Mouse (Mus musculus): ENCODE data around the gene Acap1. TPM values are rescaled to one million over a fixed set of nuclear protein-coding genes. Genes with fewer than 3 reads are reported as not detected.

The Acap1 gene
- 0.93 and 1.7 TPM in 2 replicates for polyA plus RNA-seq (2016; fragmentation: Nextera tagmentation; extraction: Ambion mirVana)

DNA sequence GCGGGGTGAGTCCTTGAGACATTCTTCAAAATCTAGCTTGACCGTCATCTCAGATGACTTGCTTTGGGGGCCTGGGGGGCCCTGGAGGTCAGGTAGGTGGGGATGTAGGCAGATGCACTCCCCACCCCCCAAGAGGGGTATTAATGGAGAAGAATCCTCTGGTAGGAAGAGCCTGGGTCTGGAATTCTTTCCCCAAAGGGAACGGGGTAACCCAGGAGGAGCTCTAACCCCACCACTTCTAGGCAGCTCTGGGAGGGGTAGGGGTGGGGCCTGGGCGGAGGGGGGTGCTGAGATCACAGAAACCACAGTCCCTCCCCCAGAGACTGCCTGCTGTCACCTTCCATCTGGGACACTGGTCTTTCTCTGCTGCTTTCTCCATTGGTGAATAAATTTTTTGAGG, at the start of gene Acap1:
Acap1 (minus strand) TSS at position 249 of the 400 bp plus-strand sequence.
- H3K36me3 ChIP-seq: peaks cover 14% of the 10 kb centered on the region
- 75% methylated on average over 4 of the region's 4 CpGs for WGBS
- H3K27me3 ChIP-seq (ENCODE audit: low read depth, poor library complexity, severe bottlenecking): no peaks in the 10 kb centered on the region
- no peak within 1 kb of the TSS for H3K4me3 ChIP-seq
- peaks cover 36% of the 10 kb centered on the region for H3K4me1 ChIP-seq
- H3K27ac ChIP-seq: peak within 1 kb of the TSS; percentile 2; the same call in 1 of the 2 replicates
- DNase-seq (ENCODE audit: low spot score): no peak
- H3K9me3 ChIP-seq (replicated peaks): no peaks in the 10 kb centered on the region

DNA sequence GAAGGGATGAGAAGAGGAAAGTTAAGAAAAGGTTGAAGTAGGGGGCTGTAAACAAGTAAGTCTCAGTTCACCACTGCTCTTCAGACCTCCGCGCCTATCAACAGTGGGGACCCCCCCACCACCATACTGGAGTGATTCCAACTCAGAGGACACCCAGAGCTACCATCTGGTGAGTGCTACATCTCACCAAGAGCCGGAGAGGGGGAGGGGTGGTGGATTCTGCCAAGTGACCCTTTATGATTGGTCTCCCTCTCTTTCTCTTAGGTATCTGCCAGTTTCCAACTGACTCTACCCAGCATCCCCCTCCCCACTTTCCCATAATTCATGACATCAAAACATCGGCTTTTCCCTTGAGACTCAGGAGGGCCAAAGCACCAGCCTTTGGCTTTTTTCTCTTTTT, 45.6 kb upstream of the Acap1 start:
- Histone ChIP-seq H3K27ac (no peak overlapping the region), H3K27me3 (ENCODE audit: low read depth, poor library complexity, severe bottlenecking) (peaks cover 46% of the 10 kb centered on the region), H3K36me3 (peaks cover 55% of the 10 kb centered on the region), H3K4me1 (peaks cover 43% of the 10 kb centered on the region), H3K9me3 (replicated peaks) (no peaks in the 10 kb centered on the region), H3K4me3 (no peak overlapping the region)
- DNase-seq (ENCODE audit: low spot score): no peak
- WGBS: 75% methylated on average over 4 of the region's 4 CpGs

DNA sequence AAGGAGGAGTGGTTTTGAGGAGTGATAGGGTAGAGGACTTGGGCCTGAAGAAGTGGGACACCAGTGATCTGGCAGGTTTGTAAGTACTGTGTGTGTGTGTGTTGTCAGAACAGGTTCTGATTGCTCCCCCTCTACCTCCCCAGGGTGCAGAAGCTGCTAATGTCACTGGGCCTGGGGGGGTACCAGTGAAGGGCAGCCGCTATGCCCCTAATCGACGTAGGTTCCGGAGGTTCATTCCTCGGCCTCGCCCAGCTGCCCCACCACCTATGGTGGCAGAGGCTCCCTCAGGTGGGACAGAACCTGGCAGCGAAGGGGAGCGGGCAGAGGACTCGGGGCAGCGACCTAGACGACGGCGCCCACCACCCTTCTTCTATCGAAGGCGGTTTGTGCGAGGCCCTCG, 44.4 kb upstream of the Acap1 start:
- H3K4me1 ChIP-seq: peaks cover 52% of the 10 kb centered on the region
- H3K9me3 ChIP-seq (replicated peaks): no peaks in the 10 kb centered on the region
- peaks cover 56% of the 10 kb centered on the region for H3K27me3 ChIP-seq (ENCODE audit: low read depth, poor library complexity, severe bottlenecking)
- H3K4me3 ChIP-seq: no peak overlapping the region
- WGBS: 93% methylated on average over 17 of the region's 17 CpGs
- H3K27ac ChIP-seq: no peak overlapping the region
- no peak for DNase-seq (ENCODE audit: low spot score)
- H3K36me3 ChIP-seq: peaks cover 43% of the 10 kb centered on the region

DNA sequence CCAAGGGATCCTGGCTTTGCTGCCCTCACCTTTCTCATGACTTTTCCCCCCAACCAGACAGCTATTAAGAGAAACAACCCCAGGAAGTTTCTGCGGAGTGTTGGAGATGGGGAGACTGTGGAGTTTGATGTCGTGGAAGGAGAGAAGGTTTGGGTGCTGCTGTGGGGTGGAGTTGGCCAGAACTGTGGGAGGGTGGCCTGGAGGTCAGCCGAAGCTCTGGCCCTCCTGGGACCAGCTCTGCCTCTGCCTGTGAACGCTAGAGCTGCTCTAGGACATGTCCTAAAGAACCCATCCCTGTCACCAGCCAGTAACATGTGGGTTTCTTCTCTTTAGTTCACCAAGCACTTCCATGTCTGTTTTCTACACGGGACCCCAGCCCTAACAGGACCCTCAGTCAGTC, 43.8 kb upstream of the Acap1 start:
- H3K9me3 ChIP-seq (replicated peaks): no peaks in the 10 kb centered on the region
- H3K4me3 ChIP-seq: no peak overlapping the region
- H3K27ac ChIP-seq: no peak overlapping the region
- WGBS: 71% methylated on average over 5 of the region's 5 CpGs
- peaks cover 58% of the 10 kb centered on the region for H3K4me1 ChIP-seq
- no peak for DNase-seq (ENCODE audit: low spot score)
- peaks cover 58% of the 10 kb centered on the region for H3K27me3 ChIP-seq (ENCODE audit: low read depth, poor library complexity, severe bottlenecking)
- peaks cover 37% of the 10 kb centered on the region for H3K36me3 ChIP-seq

DNA sequence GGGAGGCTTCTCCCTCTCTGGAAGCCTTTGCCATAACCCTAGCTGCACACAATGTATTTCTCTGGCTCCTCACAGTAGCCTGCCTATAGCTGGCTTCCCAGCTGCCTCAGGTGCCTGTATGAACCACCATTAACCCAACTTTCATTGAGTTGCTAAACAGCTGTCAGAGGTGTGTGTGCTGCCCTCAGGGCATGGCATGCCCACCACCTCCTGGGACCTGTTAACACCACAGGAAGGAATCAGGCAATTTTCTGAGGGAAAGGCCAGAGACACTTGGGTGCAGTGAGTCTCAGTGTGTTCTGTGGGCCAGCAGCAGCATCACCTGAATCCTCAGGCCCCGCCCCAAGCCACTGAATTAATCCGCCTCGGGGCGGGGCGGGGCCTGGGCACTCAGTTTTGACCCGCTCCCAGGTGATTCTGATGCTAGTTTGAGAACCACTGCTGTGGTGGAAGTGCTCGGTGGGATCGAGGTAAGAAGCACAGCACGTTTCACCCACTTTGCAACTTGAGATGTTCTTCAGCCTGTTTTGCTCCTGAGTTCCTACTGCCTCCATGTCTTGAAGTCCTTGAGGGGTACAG, 43.2 kb upstream of the Acap1 start:
- Histone ChIP-seq H3K27me3 (ENCODE audit: low read depth, poor library complexity, severe bottlenecking) (peaks cover 58% of the 10 kb centered on the region), H3K4me1 (peaks cover 61% of the 10 kb centered on the region), H3K4me3 (0 out of 2 replicates have a peak overlapping the region, but pooled peaks have one; percentile 6), H3K27ac (no peak overlapping the region), H3K9me3 (replicated peaks) (no peaks in the 10 kb centered on the region), H3K36me3 (peaks cover 30% of the 10 kb centered on the region)
- 25% methylated on average over 9 of the region's 9 CpGs for WGBS
- DNase-seq (ENCODE audit: low spot score): no peak

DNA sequence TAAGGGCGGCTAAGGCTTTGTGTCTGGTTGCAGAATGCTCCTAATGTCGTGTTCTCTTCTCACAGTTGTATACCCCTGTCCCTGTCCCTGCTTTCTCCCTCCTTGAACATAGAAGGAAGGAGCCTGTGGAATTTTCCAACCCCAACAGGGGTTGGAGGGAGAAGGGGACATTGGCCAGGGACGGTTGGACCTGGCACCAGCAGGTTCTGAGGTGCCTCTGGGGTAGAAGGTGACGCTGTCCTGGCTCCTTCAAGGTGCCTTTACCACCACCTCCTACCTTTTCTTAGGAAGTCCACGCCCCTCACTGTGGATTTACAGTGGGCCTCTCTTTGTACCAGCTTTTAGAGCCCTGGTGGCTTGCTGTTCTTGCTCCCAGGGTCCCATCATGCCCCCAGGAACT, 42.5 kb upstream of the Acap1 start:
- peak overlapping the region; percentile 77; the same call in 1 of the 2 replicates for H3K4me3 ChIP-seq
- H3K9me3 ChIP-seq (replicated peaks): no peaks in the 10 kb centered on the region
- DNase-seq (ENCODE audit: low spot score): no peak
- peaks cover 61% of the 10 kb centered on the region for H3K4me1 ChIP-seq
- peaks cover 58% of the 10 kb centered on the region for H3K27me3 ChIP-seq (ENCODE audit: low read depth, poor library complexity, severe bottlenecking)
- H3K36me3 ChIP-seq: peaks cover 24% of the 10 kb centered on the region
- 71% methylated on average over 5 of the region's 5 CpGs for WGBS
- peak overlapping the region; percentile 15; the same call in 1 of the 2 replicates for H3K27ac ChIP-seq

DNA sequence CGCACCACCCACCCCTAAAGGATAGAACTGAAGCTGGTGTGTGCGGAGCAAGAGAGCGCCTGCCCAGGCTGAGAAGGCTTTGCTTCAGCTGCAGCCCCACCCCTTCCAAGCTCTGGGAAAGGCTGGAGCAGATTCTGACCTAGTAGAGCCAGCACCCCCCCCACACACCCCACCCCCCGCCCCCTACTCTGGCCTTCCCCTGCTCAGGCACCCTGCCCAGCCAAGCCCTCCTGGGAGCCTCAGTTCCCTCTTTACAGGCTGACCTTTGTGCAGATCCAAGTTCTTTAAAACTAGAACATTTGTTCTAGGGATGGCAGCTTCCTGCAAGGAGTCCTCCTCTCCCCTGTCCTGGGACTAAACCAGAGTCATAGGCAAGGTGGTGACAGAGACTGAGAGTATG, 42.0 kb upstream of the Acap1 start:
- H3K27ac ChIP-seq: peak overlapping the region; percentile 15
- H3K36me3 ChIP-seq: peaks cover 19% of the 10 kb centered on the region
- no peak for DNase-seq (ENCODE audit: low spot score)
- H3K4me3 ChIP-seq: peak overlapping the region; percentile 77; the same call in 1 of the 2 replicates
- peaks cover 58% of the 10 kb centered on the region for H3K27me3 ChIP-seq (ENCODE audit: low read depth, poor library complexity, severe bottlenecking)
- no peaks in the 10 kb centered on the region for H3K9me3 ChIP-seq (replicated peaks)
- peaks cover 61% of the 10 kb centered on the region for H3K4me1 ChIP-seq
- 50% methylated on average over 4 of the region's 4 CpGs for WGBS

DNA sequence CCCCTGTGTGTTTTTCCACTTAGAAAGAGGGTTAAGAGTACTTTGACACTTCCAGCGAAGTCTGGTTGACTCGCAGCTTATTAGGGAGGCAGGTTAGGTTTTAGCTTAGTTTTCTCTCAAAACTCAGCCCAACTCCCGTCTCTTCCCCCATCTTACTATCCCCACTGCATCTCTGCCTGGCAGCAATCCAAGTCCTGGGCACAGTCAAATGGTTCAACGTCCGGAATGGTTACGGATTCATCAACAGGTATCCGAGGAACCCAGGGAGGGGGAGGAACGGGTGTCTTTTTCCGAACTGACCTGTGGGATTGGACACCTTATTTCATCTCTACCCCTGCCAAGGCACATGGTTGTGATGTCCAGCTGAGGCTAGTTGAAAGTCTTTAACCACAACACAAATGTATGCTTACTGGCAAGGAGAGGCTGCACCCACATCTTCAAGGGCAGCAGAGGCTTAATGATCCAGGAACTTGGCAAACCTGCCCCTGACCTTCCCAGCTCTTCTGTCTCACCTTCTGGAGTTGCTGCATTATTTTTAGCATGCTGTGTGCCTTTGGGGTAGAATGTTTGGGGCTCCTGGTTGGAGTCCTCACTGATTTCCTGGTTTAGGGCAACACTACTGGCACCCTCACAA, 41.5 kb upstream of the Acap1 start:
- H3K36me3 ChIP-seq: peaks cover 14% of the 10 kb centered on the region
- peak overlapping the region; percentile 77 for H3K4me3 ChIP-seq
- 48% methylated on average over 9 of the region's 9 CpGs for WGBS
- peaks cover 61% of the 10 kb centered on the region for H3K4me1 ChIP-seq
- H3K27ac ChIP-seq: peak overlapping the region; percentile 15; the same call in 1 of the 2 replicates
- peaks cover 58% of the 10 kb centered on the region for H3K27me3 ChIP-seq (ENCODE audit: low read depth, poor library complexity, severe bottlenecking)
- no peaks in the 10 kb centered on the region for H3K9me3 ChIP-seq (replicated peaks)
- no peak for DNase-seq (ENCODE audit: low spot score)

DNA sequence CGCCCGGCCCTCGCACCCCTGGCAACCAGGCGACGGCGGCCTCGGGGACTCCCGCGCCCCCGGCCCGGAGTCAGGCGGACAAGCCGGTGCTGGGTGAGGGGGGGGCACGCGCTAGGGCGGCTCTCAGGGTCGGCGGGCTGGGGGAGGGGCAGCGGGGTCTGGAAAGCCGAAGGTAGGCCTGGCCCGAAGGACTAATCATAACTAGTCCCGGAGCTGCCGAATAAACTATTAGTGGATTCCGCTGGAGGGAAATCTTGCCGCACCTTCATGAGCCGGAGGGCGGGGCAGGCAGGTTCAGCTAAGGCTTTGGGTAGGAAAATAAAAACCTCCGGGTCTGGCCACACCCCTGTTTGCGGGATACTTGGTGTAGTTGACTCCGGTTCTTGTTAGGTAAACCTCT, 40.8 kb upstream of the Acap1 start:
- DNase-seq (ENCODE audit: low spot score): peak; percentile 60
- 2% methylated on average over 30 of the region's 30 CpGs for WGBS
- Histone ChIP-seq H3K27me3 (ENCODE audit: low read depth, poor library complexity, severe bottlenecking) (peaks cover 58% of the 10 kb centered on the region), H3K27ac (peak overlapping the region; percentile 89), H3K4me3 (peak overlapping the region; percentile 77), H3K36me3 (peaks cover 9% of the 10 kb centered on the region; the same call in 1 of the 2 replicates), H3K9me3 (replicated peaks) (no peaks in the 10 kb centered on the region), H3K4me1 (peaks cover 61% of the 10 kb centered on the region)

DNA sequence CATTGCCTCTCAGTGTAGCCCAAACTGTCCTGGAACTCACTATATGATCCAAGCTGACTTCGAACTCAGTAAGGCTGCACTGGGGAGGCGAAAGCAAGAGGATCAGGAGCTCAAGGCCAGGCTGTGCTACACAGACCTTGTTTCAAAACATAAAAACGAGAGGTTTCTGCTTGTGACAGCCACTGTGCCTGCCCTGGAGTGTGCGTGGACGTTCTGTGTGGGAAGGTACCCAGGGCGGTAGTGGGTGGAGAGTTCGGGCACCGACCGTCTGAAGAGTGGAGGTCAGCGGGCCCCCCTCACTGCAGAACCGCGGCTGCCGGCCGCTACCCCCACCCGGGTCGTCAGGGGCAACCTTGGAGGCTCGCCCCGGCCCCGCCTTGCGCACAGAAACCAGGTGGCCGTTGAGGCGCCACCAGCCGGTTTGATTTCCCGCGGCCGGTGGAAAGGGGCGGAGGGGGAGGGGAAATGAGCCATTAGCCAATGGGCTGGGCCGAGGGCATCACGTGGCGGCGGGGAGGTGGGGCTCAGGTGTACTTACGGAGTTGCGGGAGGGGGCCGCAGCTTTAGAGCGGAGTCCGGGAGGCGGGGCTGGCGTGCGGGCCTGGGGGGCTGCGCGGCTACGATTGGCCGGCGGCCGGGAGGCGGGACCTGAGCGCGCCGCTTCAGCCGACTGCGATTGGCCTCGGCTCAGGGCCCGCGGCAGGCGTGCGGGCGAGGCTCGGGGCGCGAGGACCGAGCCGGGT, 40.0 kb upstream of the Acap1 start, which contains the start of gene Ybx2:
Ybx2 (plus strand) TSS at position 660 of the 743 bp plus-strand sequence.
- H3K36me3 ChIP-seq: peaks cover 5% of the 10 kb centered on the region; the same call in 1 of the 2 replicates
- peak within 1 kb of the TSS; percentile 77 for H3K4me3 ChIP-seq
- peaks cover 53% of the 10 kb centered on the region for H3K27me3 ChIP-seq (ENCODE audit: low read depth, poor library complexity, severe bottlenecking)
- no peaks in the 10 kb centered on the region for H3K9me3 ChIP-seq (replicated peaks)
- peak; percentile 97 for DNase-seq (ENCODE audit: low spot score)
- WGBS: 1% methylated on average over 59 of the region's 62 CpGs
- peaks cover 61% of the 10 kb centered on the region for H3K4me1 ChIP-seq
- H3K27ac ChIP-seq: peak within 1 kb of the TSS; percentile 89

DNA sequence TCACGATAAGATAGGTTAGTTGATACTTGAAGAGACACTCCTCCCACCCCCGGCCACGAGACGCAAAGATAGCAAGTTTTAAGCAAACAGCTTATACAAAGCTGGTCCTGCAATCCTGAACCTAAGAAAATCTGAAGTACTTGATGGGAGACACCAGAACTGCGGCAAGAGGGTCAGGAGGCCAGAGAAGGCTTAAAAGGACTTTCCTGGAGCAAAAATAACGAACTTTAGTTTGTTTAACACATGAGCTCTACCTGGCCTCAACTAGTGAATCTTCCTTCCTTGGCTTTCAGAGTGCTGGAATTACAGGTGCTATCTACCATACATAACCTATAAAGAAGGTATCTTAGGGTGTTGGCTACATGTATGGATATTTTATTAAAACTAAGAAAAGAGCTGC, 39.3 kb upstream of the Acap1 start:
- H3K27me3 ChIP-seq (ENCODE audit: low read depth, poor library complexity, severe bottlenecking): peaks cover 50% of the 10 kb centered on the region

DNA sequence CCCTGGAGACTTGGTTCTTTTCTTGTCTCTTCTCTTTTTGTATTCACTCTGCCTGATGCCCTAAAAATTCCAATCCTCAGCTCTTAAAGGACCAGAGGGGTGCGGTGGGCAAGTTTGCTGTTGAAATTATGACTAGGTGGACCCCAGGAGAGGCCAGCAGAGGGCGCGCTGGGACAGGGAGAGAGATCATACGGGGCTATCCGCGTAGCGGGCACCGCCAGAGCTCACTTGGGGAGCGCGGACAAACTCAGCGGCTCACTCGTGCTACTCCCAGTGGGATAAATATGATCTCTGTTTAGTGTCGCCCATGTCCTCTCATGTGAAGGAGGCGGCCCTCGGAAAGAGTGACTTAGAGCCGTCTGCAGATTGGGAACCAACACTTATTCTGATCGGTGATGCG, 38.8 kb upstream of the Acap1 start:
- peaks cover 53% of the 10 kb centered on the region for H3K4me1 ChIP-seq

More for the DNA sequence above, 39.3 kb upstream of the Acap1 start:
- Histone ChIP-seq H3K36me3 (no peaks in the 10 kb centered on the region), H3K4me3 (peak overlapping the region; percentile 77), H3K4me1 (peaks cover 56% of the 10 kb centered on the region), H3K9me3 (replicated peaks) (no peaks in the 10 kb centered on the region), H3K27ac (peak overlapping the region; percentile 89; the same call in 1 of the 2 replicates)
- WGBS: 22% methylated on average over 6 of the region's 6 CpGs
- DNase-seq (ENCODE audit: low spot score): no peak

DNA sequence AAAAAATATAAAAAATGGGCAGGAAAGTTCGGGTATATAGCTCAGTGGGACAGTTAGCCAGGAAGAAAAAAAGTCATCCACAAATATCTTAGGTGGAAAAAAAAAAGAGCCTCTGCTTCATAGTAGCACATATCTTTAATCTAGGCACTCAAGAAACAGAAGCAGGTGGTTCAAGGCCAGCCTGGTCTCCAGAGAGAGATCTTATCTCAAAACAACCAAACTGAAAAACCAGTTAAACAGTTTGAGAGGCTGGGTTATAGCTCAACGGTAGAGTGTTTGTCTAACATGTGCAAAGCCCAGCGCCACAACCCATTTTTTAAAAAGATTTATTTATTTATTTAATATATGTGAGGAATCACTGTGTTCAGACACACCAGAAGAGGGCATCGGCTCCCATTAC, 37.7 kb upstream of the Acap1 start:
- Histone ChIP-seq H3K9me3 (replicated peaks) (no peaks in the 10 kb centered on the region), H3K27ac (no peak overlapping the region), H3K4me3 (no peak overlapping the region), H3K27me3 (ENCODE audit: low read depth, poor library complexity, severe bottlenecking) (peaks cover 34% of the 10 kb centered on the region), H3K36me3 (no peaks in the 10 kb centered on the region), H3K4me1 (peaks cover 42% of the 10 kb centered on the region)
- no peak for DNase-seq (ENCODE audit: low spot score)
- WGBS: 83% methylated on average over 4 of the region's 4 CpGs

More for the DNA sequence above, 38.8 kb upstream of the Acap1 start:
- peak; percentile 99 for DNase-seq (ENCODE audit: low spot score)
- Histone ChIP-seq H3K27me3 (ENCODE audit: low read depth, poor library complexity, severe bottlenecking) (peaks cover 45% of the 10 kb centered on the region), H3K4me3 (peak overlapping the region; percentile 77), H3K27ac (peak overlapping the region; percentile 89; the same call in 1 of the 2 replicates), H3K9me3 (replicated peaks) (no peaks in the 10 kb centered on the region), H3K36me3 (no peaks in the 10 kb centered on the region)
- 1% methylated on average over 18 of the region's 18 CpGs for WGBS
